Mouse (Mus musculus) intestine, postnatal 0 days (tissue): Measurements from ENCODE around the gene Nrxn3. TPM values are rescaled to one million over a fixed set of nuclear protein-coding genes. Genes with fewer than 3 reads are reported as not detected.

Source experiments
- ATAC-seq: fragments of 200-750 bp; cut with Nextera tagmentation; 2 replicates; pipeline ENCODE4 v1.8.0; 2017; ENCODE audit warnings: mild to moderate bottlenecking, moderate TSS enrichment, moderate library complexity
- H3K27ac ChIP-seq: fragments of 300-500 bp; sonication (generic); 2 replicates; pipeline ENCODE4 v1.5.1; 2014; ENCODE audit warnings: mild to moderate bottlenecking, low read depth, low read length, moderate library complexity
- H3K27me3 ChIP-seq: fragments of 300-500 bp; sonication (generic); replicated peaks from 2 replicates; pipeline ENCODE4 v1.6.1; 2014; ENCODE audit warnings: low read length, mixed read lengths; ENCODE audit not compliant: control insufficient read depth, insufficient read depth
- H3K36me3 ChIP-seq: fragments of 300-500 bp; sonication (generic); 2 replicates; pipeline ENCODE4 v1.6.1; 2014; ENCODE audit warnings: mild to moderate bottlenecking, moderate library complexity; ENCODE audit not compliant: control insufficient read depth, insufficient read depth
- H3K4me1 ChIP-seq: fragments of 300-500 bp; sonication (generic); replicated peaks from 2 replicates; pipeline ENCODE4 v1.6.1; 2014; ENCODE audit warnings: antibody characterized with exemption, low read length, mixed read lengths; ENCODE audit not compliant: control insufficient read depth, insufficient read depth
- H3K4me2 ChIP-seq: fragments of 300-500 bp; sonication (generic); replicated peaks from 2 replicates; pipeline ENCODE4 v1.6.1; 2014; ENCODE audit warnings: low read depth, mild to moderate bottlenecking, moderate library complexity
- H3K4me3 ChIP-seq: fragments of 300-500 bp; sonication (generic); 2 replicates; pipeline ENCODE4 v1.5.1; 2014; ENCODE audit warnings: low read depth, low read length
- H3K9ac ChIP-seq: fragments of 300-500 bp; sonication (generic); 2 replicates; pipeline ENCODE4 v1.6.1; 2014; ENCODE audit warnings: mild to moderate bottlenecking, low read depth, low read length
- H3K9me3 ChIP-seq: fragments of 300-500 bp; sonication (generic); 2 replicates; pipeline ENCODE4 v1.6.1; 2016; ENCODE audit warnings: mixed run types; ENCODE audit not compliant: control insufficient read depth
- CTCF ChIP-seq: sonication (generic); IDR thresholded peaks from 2 replicates; pipeline ENCODE4 v1.5.1; 2016; ENCODE audit warnings: low read depth, mild to moderate bottlenecking, control low read depth, antibody characterized with exemption, moderate library complexity
- WGBS: fragments of 180-500 bp; shearing (Covaris S2); extraction: QIAGEN DNeasy Blood & Tissue Kit; methylation state at CpG from one replicate; pipeline ENCODE4 v1.1.7; 2014; 5-methylcytosine and 5-hydroxymethylcytosine counted together
- polyA plus RNA-seq: library from polyadenylated mRNA; unstranded; fragments of >200 nt; fragmentation: Nextera tagmentation; extraction: Ambion mirVana; gene quantifications from 2 replicates; pipeline ENCODE4 v1.2.1, GENCODE M21; 2015

Gene Nrxn3
- polyA plus RNA-seq, 1 experiment from 2014 or later: 0.47 TPM

- no peak for ATAC-seq
Observed at GRCm38 (mm10) chr12:89613670-89614069, 891.0 kb downstream of the Nrxn3 start.

DNA sequence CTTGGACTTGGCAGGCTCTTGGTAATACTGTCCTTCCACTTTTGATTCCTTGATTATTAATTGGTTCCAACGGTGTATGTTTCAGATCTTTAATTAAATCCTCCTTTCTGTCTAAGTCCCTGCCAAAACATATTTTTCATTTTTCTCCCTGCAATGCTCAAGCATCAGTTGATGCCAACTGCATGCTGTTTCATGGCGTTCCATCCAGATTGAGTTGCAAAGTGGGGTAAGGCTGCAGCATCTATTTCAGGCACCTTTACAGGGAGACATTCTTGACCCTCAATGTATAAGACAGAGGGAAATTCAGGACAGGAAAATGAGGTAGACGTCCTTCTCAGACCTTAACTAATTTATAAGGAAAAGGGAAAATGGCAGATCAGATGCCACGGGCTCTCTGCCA, 903.1 kb downstream of the Nrxn3 start:
- no peaks in the 10 kb centered on the region for H3K27me3 ChIP-seq
- TF ChIP-seq CTCF: no peak
- H3K4me3 ChIP-seq: no peak overlapping the region
- H3K4me2 ChIP-seq: no peak overlapping the region
- 79% methylated on average over 4 of the region's 4 CpGs for WGBS
- no peak overlapping the region for H3K27ac ChIP-seq
- no peaks in the 10 kb centered on the region for H3K4me1 ChIP-seq
- H3K36me3 ChIP-seq: no peaks in the 10 kb centered on the region
- no peak for ATAC-seq
- no peak overlapping the region for H3K9ac ChIP-seq
- no peaks in the 10 kb centered on the region for H3K9me3 ChIP-seq

More at GRCm38 (mm10) chr12:89613670-89614069, 891.0 kb downstream of the Nrxn3 start:
- no peak overlapping the region for H3K4me2 ChIP-seq
- WGBS: 79% methylated on average over 2 of the region's 2 CpGs
- no peak overlapping the region for H3K27ac ChIP-seq
- H3K9ac ChIP-seq: no peak overlapping the region
- no peaks in the 10 kb centered on the region for H3K27me3 ChIP-seq
- H3K36me3 ChIP-seq: no peaks in the 10 kb centered on the region
- no peaks in the 10 kb centered on the region for H3K9me3 ChIP-seq
- no peak for TF ChIP-seq CTCF
- H3K4me1 ChIP-seq: no peaks in the 10 kb centered on the region
- H3K4me3 ChIP-seq: no peak overlapping the region

DNA sequence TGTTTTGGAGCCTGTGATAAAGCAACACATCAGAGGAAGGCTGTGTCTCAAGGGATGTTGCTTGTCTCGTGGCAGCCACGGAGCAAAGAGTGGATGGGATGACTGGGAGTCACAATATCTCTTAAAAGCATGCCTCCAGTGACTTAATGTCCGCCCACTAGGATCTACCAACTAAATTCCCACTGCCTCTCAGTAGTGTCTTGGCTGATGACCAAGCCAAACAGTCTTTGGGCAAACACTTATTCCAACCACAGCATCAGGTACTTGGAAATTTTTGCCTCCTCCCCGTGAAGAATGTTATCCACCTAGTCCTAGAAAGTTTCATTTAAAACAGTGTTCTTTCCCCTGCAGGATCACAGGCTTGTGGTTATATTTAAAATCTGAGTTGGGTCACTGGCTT, 917.4 kb downstream of the Nrxn3 start:
- H3K4me3 ChIP-seq: no peak overlapping the region
- H3K27ac ChIP-seq: no peak overlapping the region
- H3K36me3 ChIP-seq: no peaks in the 10 kb centered on the region
- no peak for ATAC-seq
- H3K27me3 ChIP-seq: no peaks in the 10 kb centered on the region
- no peak overlapping the region for H3K4me2 ChIP-seq
- no peaks in the 10 kb centered on the region for H3K4me1 ChIP-seq
- TF ChIP-seq CTCF: no peak
- 82% methylated on average over 4 of the region's 4 CpGs for WGBS
- no peak overlapping the region for H3K9ac ChIP-seq
- no peaks in the 10 kb centered on the region for H3K9me3 ChIP-seq

DNA sequence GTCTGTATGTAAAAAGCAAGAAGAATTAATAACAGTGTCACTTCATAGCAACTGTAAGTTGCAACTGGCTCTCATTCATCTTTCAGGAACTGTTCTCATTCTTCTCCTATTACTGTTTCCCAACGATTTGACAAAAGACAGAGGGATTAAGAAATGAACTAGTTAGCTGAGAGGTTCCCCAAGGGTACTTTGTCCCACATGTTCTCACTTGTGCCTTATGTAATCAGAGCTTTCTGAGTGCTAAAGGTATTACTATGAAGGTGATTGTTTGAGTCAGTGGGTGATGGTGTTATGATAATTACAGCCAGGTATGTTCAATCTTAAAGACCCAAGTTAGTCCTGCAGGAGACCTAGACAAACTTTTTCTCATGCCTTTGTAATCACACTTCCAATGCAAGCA, 918.8 kb downstream of the Nrxn3 start:
- Histone ChIP-seq H3K27ac (no peak overlapping the region), H3K9ac (no peak overlapping the region), H3K9me3 (no peaks in the 10 kb centered on the region), H3K4me1 (no peaks in the 10 kb centered on the region), H3K27me3 (no peaks in the 10 kb centered on the region), H3K4me3 (no peak overlapping the region), H3K36me3 (no peaks in the 10 kb centered on the region), H3K4me2 (no peak overlapping the region)
- no peak for ATAC-seq
- 15% methylated on average over 1 of the region's 1 CpGs for WGBS
- TF ChIP-seq CTCF: no peak

DNA sequence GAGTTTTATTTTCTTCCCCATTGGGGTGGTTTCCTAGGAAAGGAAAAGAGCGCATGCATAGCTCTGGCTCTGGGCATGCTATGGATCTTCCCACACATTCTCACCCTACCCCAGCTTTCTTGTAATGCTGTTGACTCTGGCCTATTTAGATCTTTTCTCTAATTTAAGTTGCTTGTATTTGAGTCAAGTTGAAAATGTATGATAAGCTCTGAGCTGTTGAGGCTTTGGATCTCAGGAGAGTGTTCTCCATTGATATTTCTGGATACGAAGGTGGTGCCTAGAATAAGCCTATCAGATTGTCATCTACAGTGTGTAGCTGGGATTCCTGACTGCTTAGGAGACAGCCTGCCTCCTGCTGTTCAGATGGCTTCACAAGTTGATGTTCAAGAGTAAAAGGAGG, 930.5 kb downstream of the Nrxn3 start:
- H3K27ac ChIP-seq: no peak overlapping the region
- H3K4me1 ChIP-seq: no peaks in the 10 kb centered on the region
- H3K36me3 ChIP-seq: no peaks in the 10 kb centered on the region
- WGBS: 91% methylated on average over 2 of the region's 2 CpGs
- ATAC-seq: no peak
- H3K27me3 ChIP-seq: no peaks in the 10 kb centered on the region
- no peak for TF ChIP-seq CTCF
- H3K4me2 ChIP-seq: no peak overlapping the region
- no peak overlapping the region for H3K9ac ChIP-seq
- no peak overlapping the region for H3K4me3 ChIP-seq
- H3K9me3 ChIP-seq: no peaks in the 10 kb centered on the region

GRCm38 (mm10) chr12:89661219-89661618, 938.5 kb downstream of the Nrxn3 start:
- WGBS: 83% methylated on average over 3 of the region's 3 CpGs
- Histone ChIP-seq H3K27ac (no peak overlapping the region), H3K4me1 (no peaks in the 10 kb centered on the region), H3K27me3 (no peaks in the 10 kb centered on the region), H3K36me3 (no peaks in the 10 kb centered on the region), H3K4me2 (no peak overlapping the region), H3K4me3 (no peak overlapping the region), H3K9ac (no peak overlapping the region), H3K9me3 (no peaks in the 10 kb centered on the region)
- ATAC-seq: no peak
- TF ChIP-seq CTCF: no peak

DNA sequence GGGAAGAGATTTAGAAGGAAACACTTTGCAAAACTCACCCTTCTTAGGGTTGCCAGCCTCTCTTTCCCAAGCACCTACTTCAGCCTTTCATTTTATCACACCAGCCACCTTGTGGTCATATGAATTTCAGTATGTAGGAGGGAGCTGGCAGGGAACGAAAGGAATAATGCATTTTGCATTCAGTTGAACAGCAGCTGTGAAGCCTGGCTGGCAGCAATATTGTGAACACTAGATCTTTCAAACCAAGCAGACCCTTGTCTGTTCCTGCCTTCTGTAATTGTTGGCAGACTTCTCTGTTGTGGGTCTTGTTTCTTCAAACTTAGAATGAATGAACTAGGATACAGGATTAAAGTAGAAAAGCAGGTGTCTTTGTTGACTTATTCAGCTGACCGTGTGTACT, 946.2 kb downstream of the Nrxn3 start:
- H3K27me3 ChIP-seq: no peaks in the 10 kb centered on the region
- H3K9ac ChIP-seq: no peak overlapping the region
- H3K27ac ChIP-seq: no peak overlapping the region
- no peak for ATAC-seq
- TF ChIP-seq CTCF: no peak
- WGBS: 62% methylated on average over 2 of the region's 2 CpGs
- no peak overlapping the region for H3K4me3 ChIP-seq
- no peaks in the 10 kb centered on the region for H3K36me3 ChIP-seq
- H3K9me3 ChIP-seq: no peaks in the 10 kb centered on the region
- no peak overlapping the region for H3K4me2 ChIP-seq
- H3K4me1 ChIP-seq: no peaks in the 10 kb centered on the region
